Mouse (Mus musculus): ENCODE measurements around the gene 2700081O15Rik. TPM values are rescaled to one million over a fixed set of nuclear protein-coding genes. Genes with fewer than 3 reads are reported as not detected.

The 2700081O15Rik gene
- total and polyA plus RNA-seq, 2 experiments from 2014 or later, result 9.3 to 129 TPM

DNA sequence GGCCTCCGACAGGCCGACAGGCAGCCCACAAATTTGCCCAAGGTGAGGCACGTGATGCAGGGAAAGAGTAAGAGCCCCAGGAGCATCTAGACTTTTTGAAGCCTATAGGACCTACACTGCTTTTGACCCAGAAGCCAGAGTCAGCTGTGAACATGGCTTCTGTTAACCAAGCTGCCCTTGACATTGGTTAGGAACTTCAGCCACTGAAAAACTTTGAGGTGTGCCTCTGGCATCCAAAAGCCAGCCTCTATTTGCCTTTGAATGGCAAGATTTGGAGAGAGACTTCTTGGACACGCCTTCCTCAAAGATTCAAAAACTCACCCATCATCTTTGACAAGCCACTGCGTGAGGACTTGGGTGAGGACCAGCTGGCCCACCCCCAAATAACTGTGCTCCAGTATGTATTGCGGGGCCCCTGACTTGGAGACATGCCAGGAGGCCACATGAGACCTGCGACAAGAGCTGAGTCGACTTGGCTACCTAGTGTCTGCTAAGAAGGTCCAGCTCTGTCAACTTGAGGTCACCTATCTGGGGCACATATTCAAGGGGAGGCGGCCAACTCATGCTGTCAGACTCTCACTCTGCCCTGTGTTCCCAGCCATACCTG is 12.7 kb upstream of the 2700081O15Rik start:
- 53% methylated on average over 9 of the region's 9 CpGs for WGBS

DNA sequence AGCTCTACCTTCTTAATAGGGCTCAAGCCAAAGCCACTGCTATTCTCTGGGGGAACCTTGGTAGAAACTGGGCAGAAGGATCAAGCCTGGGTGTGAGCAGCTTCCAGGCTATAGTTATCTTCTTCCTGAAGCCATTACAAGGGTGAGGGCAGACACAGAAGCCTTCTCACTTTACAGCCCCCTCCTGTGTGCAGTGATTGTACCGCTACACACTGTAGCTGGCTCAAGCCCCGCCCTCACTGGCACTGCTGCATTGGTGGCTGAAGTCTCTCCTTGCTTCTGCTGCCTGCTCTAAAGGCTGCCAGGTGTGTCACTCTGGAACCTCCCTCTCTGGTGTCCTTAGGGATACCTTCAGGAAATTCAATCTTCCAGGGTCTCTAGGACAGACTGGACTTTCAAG is 5.1 kb upstream of the 2700081O15Rik start:
- H3K27me3 ChIP-seq (ENCODE audit: insufficient read depth, low read length), result no peaks in the 10 kb centered on the region
- WGBS, result 60% methylated on average over 2 of the region's 2 CpGs

More for the DNA sequence above, 12.7 kb upstream of the 2700081O15Rik start:
- Histone ChIP-seq H3K9me3 (ENCODE audit: low read length) (no peaks in the 10 kb centered on the region), H3K9ac (replicated peaks; ENCODE audit: low read length) (no peak overlapping the region), H3K36me3 (ENCODE audit: insufficient read depth, low read length) (no peaks in the 10 kb centered on the region), H3K4me1 (ENCODE audit: insufficient read depth, low read length) (no peaks in the 10 kb centered on the region), H3K4me2 (ENCODE audit: low read depth, low read length) (no peak overlapping the region), H3K27ac (no peak overlapping the region), H3K27me3 (ENCODE audit: insufficient read depth, low read length) (no peaks in the 10 kb centered on the region), H3K4me3 (ENCODE audit: low read length) (no peak overlapping the region)
- no peak for TF ChIP-seq CTCF (IDR thresholded peaks at IDR 0.05; ENCODE audit: low read depth)
- ATAC-seq (no peak), DNase-seq (ENCODE audit: low spot score) (peak; percentile 18)

DNA sequence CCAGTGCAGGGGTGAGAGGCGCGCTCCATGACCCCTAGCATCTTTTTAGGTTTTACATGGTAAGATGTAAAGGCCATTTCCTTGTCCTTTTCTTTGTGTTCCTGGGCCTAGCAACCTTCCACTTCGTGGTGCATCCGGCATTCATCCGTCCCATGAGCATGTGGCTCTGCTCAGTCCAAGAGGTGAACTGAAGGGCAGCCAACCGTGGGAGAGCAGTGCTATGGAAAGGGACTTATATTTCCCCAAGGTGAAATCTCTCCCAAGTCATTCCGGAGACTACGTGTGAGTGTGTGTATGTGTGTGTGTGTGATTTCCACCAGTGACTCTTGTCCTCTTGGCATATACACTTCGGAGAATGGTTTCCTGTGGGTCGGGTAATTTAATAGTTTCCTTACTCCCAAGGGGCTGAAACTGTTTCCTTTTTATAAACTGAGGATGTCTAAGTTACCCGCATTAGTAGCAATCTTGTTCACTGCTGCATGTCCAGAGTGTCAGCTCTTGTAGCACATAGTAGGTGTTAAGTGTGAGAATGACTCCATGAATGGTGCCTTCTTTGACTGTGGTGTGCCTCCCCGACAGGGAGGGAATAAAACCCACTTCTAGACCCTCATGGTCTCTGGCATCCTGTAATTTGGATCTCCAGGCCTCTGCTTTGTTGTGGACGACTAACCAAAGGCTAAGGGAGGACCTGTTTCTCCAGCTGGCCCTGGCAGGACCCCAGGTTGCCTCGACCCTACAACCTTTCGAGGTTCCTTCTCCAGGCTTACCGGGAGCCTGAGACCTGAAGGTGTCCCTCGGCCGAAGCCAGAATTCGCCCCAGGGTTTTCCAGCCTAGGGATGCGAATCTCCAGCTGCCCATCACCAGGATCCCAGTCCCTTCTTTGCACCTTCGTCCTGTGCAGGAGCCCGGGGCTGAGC is 1.2 kb upstream of the 2700081O15Rik start:
- Histone ChIP-seq H3K9ac (replicated peaks; ENCODE audit: low read length) (peak overlapping the region; percentile 94), H3K4me3 (ENCODE audit: low read length) (peak overlapping the region; percentile 90), H3K4me2 (ENCODE audit: low read depth, low read length) (peak overlapping the region; percentile 88), H3K27ac (peak overlapping the region; percentile 98), H3K9me3 (ENCODE audit: low read length) (no peaks in the 10 kb centered on the region), H3K36me3 (ENCODE audit: insufficient read depth, low read length) (no peaks in the 10 kb centered on the region), H3K27me3 (ENCODE audit: insufficient read depth, low read length) (no peaks in the 10 kb centered on the region), H3K4me1 (ENCODE audit: insufficient read depth, low read length) (peaks cover 26% of the 10 kb centered on the region)
- DNase-seq (ENCODE audit: low spot score), result no peak
- 32% methylated on average over 22 of the region's 22 CpGs for WGBS
- no peak for TF ChIP-seq CTCF (IDR thresholded peaks at IDR 0.05; ENCODE audit: low read depth)
- ATAC-seq, result no peak

More for the DNA sequence above, 5.1 kb upstream of the 2700081O15Rik start:
- no peak overlapping the region for H3K9ac ChIP-seq (replicated peaks; ENCODE audit: low read length)
- H3K4me1 ChIP-seq (ENCODE audit: insufficient read depth, low read length), result peaks cover 6% of the 10 kb centered on the region; the same call in 1 of the 2 replicates
- TF ChIP-seq CTCF (IDR thresholded peaks at IDR 0.05; ENCODE audit: low read depth), result no peak
- DNase-seq (ENCODE audit: low spot score), result no peak
- H3K27ac ChIP-seq, result no peak overlapping the region
- no peak for ATAC-seq
- H3K4me3 ChIP-seq (ENCODE audit: low read length), result no peak overlapping the region
- H3K9me3 ChIP-seq (ENCODE audit: low read length), result no peaks in the 10 kb centered on the region
- no peak overlapping the region for H3K4me2 ChIP-seq (ENCODE audit: low read depth, low read length)
- no peaks in the 10 kb centered on the region for H3K36me3 ChIP-seq (ENCODE audit: insufficient read depth, low read length)

DNA sequence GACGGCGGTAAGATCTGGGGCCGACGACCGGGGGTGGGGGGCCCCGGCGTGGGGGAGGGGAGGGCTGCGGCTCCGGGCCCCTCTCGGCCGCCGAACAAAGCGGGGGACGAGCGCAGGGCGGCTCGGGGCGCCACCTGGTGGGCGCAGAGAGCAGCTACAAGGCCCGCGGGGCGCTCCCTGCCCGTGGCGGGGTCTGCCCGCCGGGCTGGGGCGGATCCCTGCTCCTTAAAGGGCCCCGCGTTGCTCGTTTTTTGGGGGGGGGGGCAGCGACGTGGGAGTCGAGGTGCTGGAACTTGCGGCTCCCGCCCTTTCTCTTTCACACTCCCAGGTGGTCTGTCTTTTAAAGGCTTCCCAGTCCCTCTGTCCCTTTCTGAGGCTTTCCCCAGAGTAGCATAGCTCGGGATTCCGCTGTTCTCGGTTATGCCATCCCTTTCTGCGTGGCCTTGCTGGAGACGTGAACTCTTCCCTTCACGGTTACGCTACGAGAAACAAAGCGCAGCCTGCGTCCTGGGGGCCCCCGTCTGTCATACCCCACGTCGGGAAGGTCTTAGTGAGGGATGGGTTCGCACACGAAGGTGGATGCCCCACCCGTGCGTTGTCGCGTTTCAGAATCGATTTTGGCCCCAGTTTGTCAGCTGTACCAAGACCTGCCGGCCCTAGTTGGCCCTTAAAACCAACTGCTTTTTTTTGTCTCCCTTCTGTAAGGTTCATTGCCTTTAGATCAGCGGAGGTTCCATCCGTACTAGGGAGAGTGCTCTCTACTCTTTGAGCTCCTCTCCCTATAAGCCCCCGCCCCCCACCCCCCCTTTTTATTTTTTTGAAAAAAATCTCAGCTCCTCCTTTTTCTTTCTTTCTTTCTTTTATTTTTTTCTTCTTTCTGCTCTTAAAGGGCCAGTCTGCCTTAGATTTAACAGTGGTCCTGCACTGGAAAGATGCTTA is 755 bp downstream of the 2700081O15Rik start:
- Histone ChIP-seq H3K36me3 (ENCODE audit: insufficient read depth, low read length) (no peaks in the 10 kb centered on the region), H3K4me1 (ENCODE audit: insufficient read depth, low read length) (peaks cover 36% of the 10 kb centered on the region), H3K9ac (replicated peaks; ENCODE audit: low read length) (peak overlapping the region; percentile 94), H3K27ac (peak overlapping the region; percentile 98), H3K4me2 (ENCODE audit: low read depth, low read length) (peak overlapping the region; percentile 88), H3K4me3 (ENCODE audit: low read length) (peak overlapping the region; percentile 90), H3K9me3 (ENCODE audit: low read length) (no peaks in the 10 kb centered on the region), H3K27me3 (ENCODE audit: insufficient read depth, low read length) (no peaks in the 10 kb centered on the region)
- ATAC-seq (peak; percentile 81), DNase-seq (ENCODE audit: low spot score) (peak; percentile 94)
- 0% methylated on average over 35 of the region's 59 CpGs for WGBS
- peak; percentile 60 for TF ChIP-seq CTCF (IDR thresholded peaks at IDR 0.05; ENCODE audit: low read depth)

DNA sequence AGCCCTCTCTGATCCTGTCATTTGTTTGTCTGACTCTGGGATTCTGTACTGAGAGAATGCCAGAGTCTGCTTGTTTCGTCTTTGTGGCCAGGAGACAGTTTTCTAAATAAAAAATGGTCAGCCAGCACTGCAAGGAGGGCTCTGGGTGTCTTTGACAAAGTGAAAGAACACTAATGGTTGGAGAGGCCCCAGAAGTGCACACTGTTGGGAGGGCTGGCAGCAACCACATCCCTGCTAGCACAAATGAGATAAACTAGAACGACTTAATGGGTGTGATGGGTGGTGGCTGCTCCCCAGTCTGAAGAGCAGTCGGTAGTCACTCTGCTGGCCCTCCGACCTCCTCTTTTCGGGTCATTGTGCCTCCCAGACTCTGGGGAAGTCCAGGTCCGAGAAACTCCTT is 1.7 kb downstream of the 2700081O15Rik start:
- 17% methylated on average over 6 of the region's 6 CpGs for WGBS
- no peak for TF ChIP-seq CTCF (IDR thresholded peaks at IDR 0.05; ENCODE audit: low read depth)
- H3K27ac ChIP-seq, result peak overlapping the region; percentile 98
- no peaks in the 10 kb centered on the region for H3K36me3 ChIP-seq (ENCODE audit: insufficient read depth, low read length)
- H3K4me2 ChIP-seq (ENCODE audit: low read depth, low read length), result peak overlapping the region; percentile 88
- no peaks in the 10 kb centered on the region for H3K27me3 ChIP-seq (ENCODE audit: insufficient read depth, low read length)
- no peak for DNase-seq (ENCODE audit: low spot score)
- H3K9ac ChIP-seq (replicated peaks; ENCODE audit: low read length), result peak overlapping the region; percentile 94; the same call in 1 of the 2 replicates
- no peaks in the 10 kb centered on the region for H3K9me3 ChIP-seq (ENCODE audit: low read length)
- peaks cover 42% of the 10 kb centered on the region for H3K4me1 ChIP-seq (ENCODE audit: insufficient read depth, low read length)
- ATAC-seq, result no peak
- peak overlapping the region; percentile 90 for H3K4me3 ChIP-seq (ENCODE audit: low read length)

DNA sequence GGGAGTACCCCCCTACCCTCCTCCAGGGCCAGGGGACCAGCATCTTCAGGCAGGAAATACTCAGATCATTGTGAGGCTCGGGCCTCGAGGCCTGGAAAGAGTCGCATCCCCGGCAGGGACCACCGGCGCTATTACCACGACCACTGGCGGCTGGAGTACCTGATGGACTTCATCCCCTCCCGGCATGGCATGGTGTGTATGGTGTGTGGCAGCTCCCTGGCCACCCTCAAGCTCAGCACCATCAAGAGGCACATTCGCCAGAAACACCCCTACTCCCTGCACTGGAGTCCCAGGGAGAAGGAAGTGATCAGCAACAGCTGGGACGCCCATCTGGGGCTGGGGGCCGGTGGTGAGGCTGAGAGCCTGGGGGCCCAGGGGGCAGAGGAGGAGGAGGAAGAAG is 2.7 kb downstream of the 2700081O15Rik start:
- Histone ChIP-seq H3K9ac (replicated peaks; ENCODE audit: low read length) (peak overlapping the region; percentile 94), H3K27ac (0 out of 2 replicates have a peak overlapping the region, but pooled peaks have one; percentile 98), H3K27me3 (ENCODE audit: insufficient read depth, low read length) (no peaks in the 10 kb centered on the region), H3K4me2 (ENCODE audit: low read depth, low read length) (peak overlapping the region; percentile 88), H3K4me3 (ENCODE audit: low read length) (0 out of 2 replicates have a peak overlapping the region, but pooled peaks have one; percentile 90), H3K36me3 (ENCODE audit: insufficient read depth, low read length) (no peaks in the 10 kb centered on the region), H3K4me1 (ENCODE audit: insufficient read depth, low read length) (peaks cover 42% of the 10 kb centered on the region), H3K9me3 (ENCODE audit: low read length) (no peaks in the 10 kb centered on the region)
- no peak for DNase-seq (ENCODE audit: low spot score)
- 36% methylated on average over 12 of the region's 12 CpGs for WGBS
- no peak for TF ChIP-seq CTCF (IDR thresholded peaks at IDR 0.05; ENCODE audit: low read depth)
- ATAC-seq, result no peak

All from hindbrain, postnatal 0 days (tissue).